Mouse (Mus musculus) c-Kit-positive CD71-positive TER-119-positive erythroid progenitor cells, embryonic 14.5 days (primary cell): ENCODE data around the gene Cdca3.

Source experiments
- DNase-seq: peaks from one replicate; pipeline ENCODE4 v3.0.0-alpha.2; 2013; ENCODE audit warnings: low spot score

Cdca3 gene

DNA sequence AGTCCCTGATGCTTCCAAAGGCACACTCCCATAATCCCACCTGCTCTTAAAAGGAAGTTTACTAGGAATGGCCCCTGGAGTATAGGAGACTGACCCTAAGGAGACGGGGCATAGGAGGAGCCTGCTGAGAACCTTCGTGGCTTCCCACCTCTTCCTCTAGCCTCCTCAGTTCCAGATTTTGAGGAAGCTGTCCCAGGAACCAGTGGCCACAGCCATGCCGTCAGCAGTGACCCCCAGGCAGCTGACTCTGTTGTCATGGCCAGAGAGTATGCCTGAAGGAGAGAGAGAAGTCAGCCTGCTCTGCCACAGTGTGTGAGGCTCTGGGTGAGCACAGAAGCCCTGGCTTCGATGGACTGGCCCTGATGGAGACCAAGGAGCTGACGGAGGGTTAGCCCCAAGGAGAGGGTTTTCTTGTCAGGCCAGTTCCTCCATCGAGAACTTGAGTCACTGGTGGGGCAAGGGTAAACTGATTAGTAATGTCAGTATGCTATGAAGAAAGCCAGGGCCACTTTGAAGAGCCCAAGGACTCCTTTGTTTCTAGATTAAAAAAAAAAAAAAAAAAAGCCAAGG lies 5.2 kb downstream of the Cdca3 start:
- DNase-seq: no peak

DNA sequence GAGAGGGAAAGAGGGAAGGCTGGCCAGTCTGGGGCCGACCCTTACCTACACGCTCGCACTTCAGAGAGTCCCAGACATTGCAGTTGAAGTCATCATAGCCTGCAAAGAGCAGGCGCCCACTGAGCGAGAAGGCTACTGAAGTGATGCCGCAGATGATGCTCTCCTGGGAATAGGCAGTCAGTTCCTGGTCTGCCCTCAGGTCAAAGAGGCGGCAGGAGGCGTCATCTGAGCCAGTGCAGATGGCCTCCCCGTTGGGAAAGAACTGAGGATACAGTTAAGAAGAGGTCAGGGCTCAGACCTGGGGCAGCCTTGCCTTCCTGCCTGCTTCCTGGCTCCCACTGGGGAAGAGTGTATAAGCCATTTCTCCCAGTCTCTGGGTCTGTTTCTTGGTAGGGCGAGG lies 6.2 kb downstream of the Cdca3 start:
- no peak for DNase-seq

DNA sequence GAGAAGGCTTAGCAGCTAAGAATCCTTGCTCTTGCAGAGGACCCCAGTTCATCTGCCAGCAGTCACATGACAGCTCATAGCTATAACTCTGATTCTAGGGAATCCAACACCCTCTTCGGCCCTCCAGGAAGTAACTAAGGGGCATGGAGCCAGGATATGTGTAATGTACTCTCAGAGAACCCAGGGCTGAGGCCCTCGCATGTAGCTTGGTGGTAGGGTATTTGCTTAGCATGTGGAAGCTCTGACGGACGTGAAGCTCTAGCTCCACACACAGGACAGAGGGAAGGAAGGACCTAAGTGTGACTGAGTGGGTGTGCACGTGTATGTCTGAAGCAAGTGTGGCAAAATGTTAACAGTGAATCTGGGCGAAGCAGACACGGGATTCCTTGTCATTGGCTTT lies 7.1 kb downstream of the Cdca3 start:
- no peak for DNase-seq

DNA sequence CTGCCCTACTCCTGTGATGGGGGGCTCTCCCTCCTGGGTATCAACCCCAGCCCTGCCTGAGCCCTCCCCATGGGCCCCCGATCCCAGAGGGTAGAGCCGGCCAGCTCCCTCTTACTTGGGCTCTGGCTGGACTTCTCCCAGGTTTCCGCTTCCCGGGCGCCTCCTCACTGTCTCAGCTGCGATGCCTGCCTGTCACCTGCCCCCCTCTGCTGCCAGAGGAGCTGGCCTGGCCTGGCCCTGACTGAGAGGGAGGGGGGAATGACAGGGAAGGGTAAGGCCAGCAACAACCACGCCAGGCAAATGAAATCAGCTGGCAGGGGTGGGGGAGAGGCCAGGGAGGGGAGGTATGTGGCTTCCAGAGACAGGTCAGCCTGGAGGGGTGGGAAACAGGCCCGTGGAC lies 10.5 kb downstream of the Cdca3 start:
- DNase-seq: no peak

DNA sequence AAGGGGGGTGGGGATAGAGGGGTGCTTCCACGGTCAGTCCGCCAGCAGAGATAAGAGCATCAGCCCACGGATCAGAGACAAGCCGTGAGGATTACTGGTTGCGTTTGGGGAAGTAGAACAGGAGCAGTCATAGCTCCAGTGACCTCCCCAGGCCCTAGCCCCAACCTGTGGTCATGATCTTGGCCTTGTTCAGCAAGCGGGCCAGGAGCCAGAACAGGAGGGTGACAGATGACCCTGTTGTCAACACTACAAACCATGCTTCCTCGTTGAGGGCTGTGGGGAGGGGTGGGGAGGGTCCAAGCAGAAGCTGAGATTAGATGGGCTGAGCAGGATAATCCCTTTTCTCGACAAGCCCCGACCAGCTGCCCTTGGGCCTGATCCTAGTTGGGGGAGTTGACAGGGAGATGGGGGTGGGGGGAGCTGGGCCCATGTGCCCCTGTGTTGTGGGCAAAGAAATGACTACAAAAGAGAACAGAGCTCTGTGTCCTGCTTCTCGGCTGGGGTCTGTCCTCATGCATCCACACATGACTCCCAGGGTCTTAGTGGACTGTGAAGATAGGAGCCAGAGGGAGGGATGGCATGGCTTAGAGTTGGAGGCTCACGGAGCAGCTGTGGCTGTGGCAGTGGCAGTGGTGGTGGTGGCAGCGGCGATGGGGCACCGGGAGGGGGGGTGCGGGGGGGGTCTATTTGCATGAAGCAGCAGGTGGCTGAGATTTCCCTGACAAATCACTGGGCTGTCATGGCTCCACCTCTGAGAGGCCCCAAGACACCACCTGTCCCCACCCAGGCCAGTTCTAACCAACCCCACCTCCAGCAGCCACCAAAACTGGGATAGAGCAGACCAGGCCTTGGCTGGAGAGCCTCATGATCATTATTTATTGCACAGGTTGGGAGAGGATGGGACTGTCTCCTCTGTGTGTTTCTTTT lies 11.2 kb downstream of the Cdca3 start, which contains the start of gene Gnb3:
Gene Gnb3, minus strand, starts transcription at position 35 of the 927 bp plus-strand sequence.
- no peak for DNase-seq

DNA sequence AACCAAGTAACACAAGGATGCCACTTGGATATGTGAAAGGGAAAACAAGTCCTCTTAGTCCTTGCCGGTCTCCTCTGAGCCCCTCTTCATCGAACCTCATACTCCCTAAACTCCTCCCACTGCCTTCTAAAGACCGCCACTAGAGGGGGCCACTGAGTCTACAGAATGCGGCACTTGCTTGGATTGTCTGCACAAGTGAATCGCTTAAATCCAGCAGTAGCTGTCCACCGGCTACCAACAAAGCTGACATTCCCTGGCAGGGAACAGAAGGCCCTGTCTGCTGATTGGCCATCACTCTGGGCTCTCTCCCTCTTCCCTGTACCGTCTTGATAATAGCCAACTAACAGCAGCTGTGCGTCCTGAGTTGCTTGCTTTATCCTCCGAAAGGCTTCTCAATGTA lies 18.0 kb downstream of the Cdca3 start:
- peak; percentile 79 for DNase-seq

DNA sequence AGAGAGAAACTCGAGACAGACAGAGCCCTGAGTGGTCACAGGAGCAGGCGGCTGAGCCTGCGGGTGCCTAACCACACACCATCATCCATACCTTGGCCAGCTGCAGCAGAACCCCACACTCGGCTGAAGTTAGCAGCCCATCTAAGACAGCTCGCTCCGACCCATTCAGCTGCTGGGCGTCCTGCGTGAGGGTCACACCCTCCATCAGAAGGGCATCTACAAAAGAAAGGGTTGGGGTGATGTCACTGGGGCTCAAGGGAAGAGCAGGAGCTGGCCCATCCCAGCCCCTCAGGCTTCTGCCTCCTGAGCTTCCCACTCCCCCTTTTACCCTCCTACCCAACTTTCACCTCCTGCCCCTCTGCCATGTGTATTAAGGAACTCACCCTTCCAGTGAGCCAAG lies 21.2 kb downstream of the Cdca3 start:
- DNase-seq: no peak

DNA sequence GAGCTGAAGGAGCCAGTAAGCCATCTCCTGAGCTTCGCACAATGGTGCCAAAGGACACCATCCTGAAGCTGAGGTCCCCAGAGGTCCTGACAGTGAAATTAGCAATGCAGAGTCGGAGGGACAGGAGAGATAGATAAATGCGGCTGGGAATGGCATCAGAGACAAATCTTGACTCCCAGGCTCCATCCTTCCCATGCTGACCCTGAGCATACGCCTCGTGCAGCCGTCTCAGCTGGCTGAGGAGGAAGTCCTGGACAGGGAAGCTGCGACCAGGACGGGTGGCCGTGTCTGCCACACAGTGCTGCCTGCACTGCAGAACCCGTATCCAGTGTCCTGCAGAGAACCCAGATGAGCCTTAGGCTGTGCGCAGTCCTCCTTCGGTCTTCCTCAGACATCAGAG lies 25.3 kb downstream of the Cdca3 start:
- no peak for DNase-seq

DNA sequence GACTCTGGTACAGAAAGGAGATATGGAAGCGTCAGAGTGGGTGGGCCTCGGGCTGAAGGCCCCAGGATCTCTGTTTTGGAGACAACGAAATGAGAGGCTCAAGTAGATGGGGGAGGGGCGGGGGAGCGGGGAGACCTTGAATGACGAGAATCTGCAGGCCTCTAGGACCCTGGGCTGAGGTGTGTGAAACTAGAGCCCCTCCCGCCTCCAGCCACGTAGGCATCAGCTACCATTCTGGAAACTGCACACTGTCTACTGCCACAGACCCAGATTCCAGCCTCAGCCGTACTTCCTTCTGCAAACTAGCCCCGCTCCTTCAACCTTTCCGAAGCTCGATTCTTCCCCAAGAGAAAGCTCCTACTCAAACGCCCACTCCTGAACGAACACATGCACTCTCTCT lies 27.0 kb downstream of the Cdca3 start:
- no peak for DNase-seq

DNA sequence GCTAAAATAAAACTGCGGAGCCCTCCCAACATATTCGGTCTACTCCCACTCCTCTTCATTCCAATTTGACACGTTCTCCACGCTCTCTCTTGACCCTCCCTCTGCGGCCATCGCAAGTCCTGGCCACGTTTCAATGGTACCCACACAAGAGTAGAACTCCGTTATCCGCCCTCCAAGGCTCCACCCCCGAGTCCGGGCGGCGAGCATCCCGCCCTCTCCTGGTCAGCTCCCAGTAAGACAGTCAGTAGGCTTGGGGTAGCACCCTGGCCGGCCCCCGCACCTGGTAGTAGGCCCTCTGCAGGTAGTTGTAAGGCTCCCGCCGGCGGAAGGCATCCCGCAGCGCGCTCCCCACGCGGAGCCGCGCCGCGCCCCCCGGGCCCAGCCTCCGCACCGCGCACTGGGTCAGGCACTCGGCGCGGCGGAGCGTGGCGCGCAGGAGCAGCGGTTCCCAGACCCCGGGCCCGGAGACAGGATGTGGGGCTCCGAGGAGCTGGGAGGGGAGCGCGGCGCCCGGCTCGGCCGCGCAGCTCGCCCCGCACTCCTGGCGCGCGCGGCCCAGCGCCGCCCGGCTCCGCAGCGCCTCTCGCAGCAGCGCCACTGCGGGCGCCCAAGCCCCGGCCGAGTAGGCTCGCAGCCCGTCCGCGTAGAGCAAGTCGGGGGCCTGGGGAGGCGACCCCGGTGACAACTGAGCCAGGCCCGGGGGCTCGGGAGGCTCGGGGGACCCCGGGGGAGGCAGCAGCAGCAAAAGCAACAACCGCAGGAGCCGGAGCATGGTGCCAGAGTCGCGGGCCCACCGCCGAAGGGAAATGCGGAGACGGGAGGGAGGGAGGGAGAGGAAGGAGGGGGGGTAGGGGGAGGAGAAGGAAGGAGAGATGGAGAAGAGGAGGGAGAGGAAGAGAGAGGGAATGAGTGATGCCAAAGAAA lies 27.8 kb downstream of the Cdca3 start, which contains the start of gene P3h3:
Gene P3h3, minus strand, starts transcription at position 837 of the 924 bp plus-strand sequence.
- no peak for DNase-seq

DNA sequence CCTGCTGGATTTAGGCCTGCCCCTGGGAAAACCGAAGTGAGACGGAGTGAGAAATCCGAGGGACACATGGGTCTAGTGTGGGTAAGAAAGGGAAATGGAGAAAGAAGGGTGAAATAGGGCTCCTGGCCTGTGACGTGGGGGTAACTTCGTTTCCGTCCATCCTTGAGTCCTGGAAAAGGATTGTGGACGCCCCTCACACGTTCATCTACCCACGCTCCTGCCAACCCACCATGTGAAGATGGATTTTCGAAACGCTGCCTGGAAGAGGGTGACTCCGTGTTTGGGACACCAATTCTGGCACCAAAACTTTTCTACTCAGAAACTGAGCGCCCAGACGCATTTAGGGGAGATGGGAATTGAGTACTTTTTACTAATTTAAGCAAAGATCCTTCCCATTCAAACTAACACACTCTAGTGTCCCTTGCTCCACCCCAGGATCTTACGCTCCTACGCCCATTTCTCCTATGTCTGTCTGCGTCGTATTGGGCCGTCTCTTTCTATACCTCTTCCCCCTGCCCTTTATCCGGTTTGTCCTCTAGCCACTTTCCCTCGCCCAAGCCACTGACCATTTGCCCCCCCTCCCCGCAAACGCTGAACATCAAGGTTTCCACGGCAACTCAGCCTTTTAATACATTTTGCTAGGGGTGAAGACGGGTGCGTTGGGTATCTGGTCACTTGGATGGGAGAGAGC lies 28.6 kb downstream of the Cdca3 start:
- DNase-seq: no peak

DNA sequence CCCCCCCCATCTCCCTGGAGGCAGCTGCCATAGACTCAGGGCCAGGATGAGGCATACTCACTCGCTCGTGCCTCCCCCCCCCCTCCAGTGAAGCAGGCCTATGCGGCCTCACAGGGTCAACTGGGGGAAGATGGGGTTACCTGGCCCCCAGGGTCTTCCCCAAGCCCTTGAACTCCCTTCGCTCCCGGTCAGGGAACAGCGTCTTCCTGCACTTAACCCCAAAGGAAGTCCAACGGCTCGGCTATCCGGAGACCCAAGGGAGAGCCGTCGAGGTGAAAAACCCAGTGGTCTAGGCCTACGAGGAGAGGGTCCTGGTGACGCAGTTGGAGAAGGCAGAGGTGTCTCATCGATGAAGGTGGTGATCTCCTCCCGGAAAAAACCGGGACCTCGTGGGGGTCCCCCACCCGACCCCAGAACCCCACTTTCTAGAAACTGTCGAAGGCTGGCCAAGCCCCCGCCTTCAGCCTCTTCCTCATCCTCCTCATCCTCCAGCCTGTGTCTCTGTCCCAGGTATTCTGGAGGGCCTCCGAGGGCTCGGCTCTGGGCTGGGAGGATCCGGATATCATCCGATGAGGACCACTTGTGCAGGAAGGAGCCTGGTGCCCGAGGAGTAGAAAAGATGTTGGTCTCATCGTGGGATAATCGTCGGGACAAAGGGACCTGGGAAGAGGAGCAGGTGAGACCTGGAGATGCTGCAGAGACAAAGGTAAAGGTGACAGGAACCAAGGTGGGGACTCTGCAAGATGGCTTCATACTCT lies 29.4 kb downstream of the Cdca3 start:
- no peak for DNase-seq

DNA sequence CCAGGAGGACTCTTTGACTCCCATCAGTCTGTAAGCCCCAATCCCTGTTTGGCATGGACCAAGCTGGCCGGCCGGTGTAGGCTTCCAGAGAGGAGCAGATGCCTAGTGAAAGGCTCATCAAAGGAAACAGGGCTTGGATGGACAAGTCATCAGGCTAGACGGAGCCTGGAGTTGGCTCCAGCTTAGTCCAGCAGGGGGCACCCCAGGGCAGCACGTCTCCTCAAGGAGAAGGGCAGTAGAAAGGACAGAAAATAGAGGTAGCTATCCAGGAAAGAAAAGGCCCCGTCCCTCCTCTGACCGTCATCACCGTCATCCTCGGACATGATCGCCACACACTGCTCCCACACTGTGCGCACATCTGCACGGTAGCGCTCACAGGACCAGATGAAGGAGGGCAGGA lies 30.4 kb downstream of the Cdca3 start:
- DNase-seq: peak; percentile 56

DNA sequence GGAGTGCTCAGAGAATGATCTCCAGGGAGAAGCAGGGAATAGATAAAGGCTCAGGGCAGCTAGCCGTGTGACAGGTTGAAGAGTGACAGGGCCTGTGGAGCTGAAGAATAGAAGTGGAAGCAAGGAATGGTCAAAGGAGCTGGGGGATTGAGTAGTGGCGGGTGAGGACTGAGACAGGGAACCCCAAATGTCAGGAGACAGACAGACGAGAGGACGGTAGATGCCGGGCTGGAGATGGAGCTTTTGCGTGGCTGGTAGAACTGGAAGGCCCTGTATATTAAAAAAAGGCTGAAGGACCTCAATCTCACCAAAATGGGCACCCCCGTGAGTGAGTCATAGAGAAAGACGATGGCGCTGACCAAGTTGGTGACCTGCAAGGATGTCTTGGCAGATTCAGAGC lies 31.2 kb downstream of the Cdca3 start:
- DNase-seq: no peak

DNA sequence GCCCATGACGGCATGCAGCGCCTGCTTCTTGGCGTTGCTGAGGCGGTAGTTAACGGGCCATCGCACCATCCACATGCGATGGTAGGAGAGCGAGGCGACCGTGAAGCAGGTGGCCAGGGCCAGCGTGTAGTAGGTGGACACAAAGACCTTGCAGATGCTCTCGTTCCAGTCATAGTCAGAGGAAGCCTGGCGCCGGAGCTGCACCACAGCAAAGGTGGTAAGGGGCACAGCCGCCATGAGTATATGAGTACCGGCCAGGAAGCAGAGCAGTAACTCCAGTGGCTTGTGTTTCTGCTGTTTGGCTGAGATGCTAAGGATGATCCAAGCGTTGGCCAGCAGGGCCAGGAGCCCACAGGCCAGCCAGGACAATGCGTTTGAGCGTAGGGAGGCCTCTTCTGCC lies 31.9 kb downstream of the Cdca3 start:
- no peak for DNase-seq

DNA sequence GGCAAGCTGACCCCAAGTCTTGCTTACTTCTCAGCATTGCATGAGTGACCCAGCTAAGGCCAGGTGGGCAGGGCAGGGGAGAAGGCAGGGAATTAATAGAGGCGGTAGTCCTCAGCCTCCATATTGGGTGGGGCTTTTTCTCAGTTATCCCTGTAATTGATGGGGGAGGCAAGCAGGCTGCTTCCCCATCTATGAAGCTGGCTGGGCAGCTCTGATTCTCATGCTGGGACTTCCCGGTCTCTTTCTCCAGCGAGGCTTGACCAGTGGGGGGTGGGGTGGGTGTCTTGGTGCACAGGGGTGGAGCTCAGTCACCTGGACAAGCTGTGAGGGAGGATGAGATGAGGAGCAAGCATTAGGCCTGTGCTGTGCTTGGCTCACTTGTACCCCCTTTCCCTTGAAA lies 32.5 kb downstream of the Cdca3 start:
- no peak for DNase-seq

DNA sequence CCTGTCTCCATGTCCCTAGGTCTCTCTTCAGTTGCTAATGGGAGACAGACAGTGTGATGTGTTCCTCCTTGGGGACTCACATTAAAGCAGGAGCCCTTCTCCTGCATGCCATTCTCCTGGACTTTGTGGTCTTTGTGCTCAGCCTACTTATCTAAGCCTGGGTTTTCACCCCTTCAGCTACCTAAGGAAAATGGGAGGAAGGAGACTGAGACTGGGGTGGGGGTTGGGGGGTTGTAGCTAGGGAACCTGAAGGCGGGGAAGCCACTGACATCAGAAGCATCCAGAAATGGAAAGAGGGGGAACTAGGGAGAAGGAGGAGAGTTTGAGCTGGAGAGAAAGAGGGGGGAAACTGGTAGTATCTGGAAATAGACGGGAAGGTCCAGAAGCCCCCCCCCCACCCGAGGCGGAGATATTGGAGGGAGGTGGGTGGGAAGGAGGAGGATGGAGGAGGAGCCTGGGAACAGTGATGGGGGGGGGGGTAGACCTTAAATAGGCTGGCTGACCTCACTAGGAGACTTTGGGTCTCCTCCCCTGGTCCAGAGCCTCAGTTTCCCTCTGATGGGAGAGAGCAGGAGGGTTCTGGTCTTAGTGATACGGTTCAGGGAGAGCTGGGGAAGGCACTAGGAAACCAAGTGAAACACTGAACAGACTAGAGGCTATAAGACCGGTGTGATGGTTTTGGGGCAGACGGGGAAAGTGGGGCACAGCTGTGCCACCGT lies 33.2 kb downstream of the Cdca3 start:
- DNase-seq: no peak

DNA sequence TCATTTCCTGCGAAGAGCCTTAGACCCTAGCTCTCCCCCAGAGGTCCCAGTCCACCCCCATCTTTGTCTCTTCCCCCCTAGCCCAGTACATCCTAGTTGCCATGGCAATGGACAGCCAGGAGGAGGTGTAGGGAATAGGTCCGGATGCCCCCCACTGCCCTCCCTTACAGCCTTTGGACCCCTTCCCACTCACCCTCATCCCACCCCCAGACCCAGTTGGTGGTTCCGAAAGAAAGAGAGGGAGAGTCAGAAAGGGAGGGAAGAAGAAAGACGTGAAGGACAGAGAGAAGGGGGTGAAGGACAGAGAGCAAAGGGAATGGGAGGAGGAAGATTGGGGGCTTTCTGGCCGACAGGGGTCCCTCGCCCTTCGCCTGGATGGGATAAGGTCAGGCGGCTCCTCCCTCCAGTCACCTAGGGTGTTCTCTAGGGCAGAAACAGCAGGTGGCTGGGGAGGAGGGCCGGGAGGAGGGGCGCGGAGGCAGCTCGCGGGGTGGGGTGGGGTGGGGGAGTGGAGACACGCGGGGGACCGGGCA lies 33.8 kb downstream of the Cdca3 start:
- DNase-seq: no peak

DNA sequence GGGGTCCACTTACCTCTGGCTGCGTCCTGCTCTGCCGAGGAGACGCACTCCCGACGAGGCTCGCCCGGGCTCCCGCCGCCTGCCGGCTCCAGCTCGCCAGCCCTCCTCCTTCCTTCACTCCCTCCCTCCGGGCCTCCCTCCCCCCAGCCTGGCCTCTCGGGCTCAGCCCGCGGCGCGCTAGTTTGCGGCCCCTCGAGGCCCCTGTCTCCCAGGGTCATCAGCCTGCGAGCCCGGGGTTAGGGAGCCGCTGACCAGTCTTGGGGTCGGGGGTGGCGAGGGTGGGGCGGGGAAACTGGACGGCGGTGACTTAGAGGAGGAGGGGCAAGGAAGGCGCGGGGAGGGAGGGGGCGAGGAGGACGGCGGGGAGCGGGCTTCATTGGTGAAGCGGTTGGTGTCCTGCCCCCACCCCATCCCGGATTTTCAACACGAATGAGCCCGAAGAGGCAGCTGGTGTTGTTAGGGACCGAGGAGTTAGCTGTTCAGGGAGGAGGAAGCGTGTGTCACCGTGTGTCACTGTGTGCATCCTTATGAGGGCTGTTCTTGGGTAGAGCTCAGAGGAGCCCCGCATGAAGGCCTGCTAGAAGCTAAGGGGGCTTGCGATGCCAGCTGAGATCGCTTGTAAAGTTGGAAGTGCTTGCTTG lies 34.4 kb downstream of the Cdca3 start, which contains the start of gene Gpr162:
Gene Gpr162, minus strand, starts transcription at position 326 of the 641 bp plus-strand sequence.
- no peak for DNase-seq
